Mouse (Mus musculus): Measurements from ENCODE around the gene S1pr1. TPM values are rescaled to one million over a fixed set of nuclear protein-coding genes. Genes with fewer than 3 reads are reported as not detected.

Gene S1pr1
- 29.1 and 30.2 TPM in 2 replicates for polyA plus RNA-seq (2014; fragmentation: Nextera tagmentation; extraction: Ambion mirVana)

- under 1% methylated on average over 51 of the region's 51 CpGs for WGBS
- no peaks in the 10 kb centered on the region for H3K9me3 ChIP-seq (ENCODE audit: control insufficient read depth, low read length)
- peak within 1 kb of the TSS; percentile 79 for H3K4me2 ChIP-seq (ENCODE audit: low read depth, low read length)
- H3K27me3 ChIP-seq (ENCODE audit: control insufficient read depth, insufficient read depth, low read length) = no peaks in the 10 kb centered on the region
- H3K4me1 ChIP-seq (ENCODE audit: control insufficient read depth, insufficient read depth, low read length) = no peaks in the 10 kb centered on the region
- H3K9ac ChIP-seq (replicated peaks; ENCODE audit: low read depth, low read length) = peak within 1 kb of the TSS; percentile 43
- peak within 1 kb of the TSS; percentile 69 for H3K27ac ChIP-seq (ENCODE audit: low read depth, low read length)
- peak within 1 kb of the TSS; percentile 47 for H3K4me3 ChIP-seq (ENCODE audit: low read depth, low read length)
- no peaks in the 10 kb centered on the region for H3K36me3 ChIP-seq (ENCODE audit: control insufficient read depth, insufficient read depth, low read length)
- ATAC-seq (ENCODE audit: low read depth) = peak; percentile 89
Observed at GRCm38 (mm10) chr3:115714671-115715651, at the start of gene S1pr1. Gene S1pr1, minus strand, starts transcription at chr3:115715072.

GRCm38 (mm10) chr3:115763292-115763691, 48.4 kb upstream of the S1pr1 start:
- no peak overlapping the region for H3K9ac ChIP-seq (replicated peaks; ENCODE audit: low read depth, low read length)
- H3K4me2 ChIP-seq (ENCODE audit: low read depth, low read length) = no peak overlapping the region
- H3K4me1 ChIP-seq (ENCODE audit: control insufficient read depth, insufficient read depth, low read length) = no peaks in the 10 kb centered on the region
- H3K9me3 ChIP-seq (ENCODE audit: control insufficient read depth, low read length) = no peaks in the 10 kb centered on the region
- no peaks in the 10 kb centered on the region for H3K27me3 ChIP-seq (ENCODE audit: control insufficient read depth, insufficient read depth, low read length)
- WGBS = 77% methylated on average over 6 of the region's 6 CpGs
- H3K4me3 ChIP-seq (ENCODE audit: low read depth, low read length) = no peak overlapping the region
- H3K27ac ChIP-seq (ENCODE audit: low read depth, low read length) = no peak overlapping the region
- no peaks in the 10 kb centered on the region for H3K36me3 ChIP-seq (ENCODE audit: control insufficient read depth, insufficient read depth, low read length)
- no peak; the same call in 1 of the 2 replicates for ATAC-seq (ENCODE audit: low read depth)

- Histone ChIP-seq H3K4me1 (ENCODE audit: control insufficient read depth, insufficient read depth, low read length) (no peaks in the 10 kb centered on the region), H3K27me3 (ENCODE audit: control insufficient read depth, insufficient read depth, low read length) (no peaks in the 10 kb centered on the region), H3K27ac (ENCODE audit: low read depth, low read length) (no peak overlapping the region), H3K36me3 (ENCODE audit: control insufficient read depth, insufficient read depth, low read length) (no peaks in the 10 kb centered on the region), H3K4me3 (ENCODE audit: low read depth, low read length) (no peak overlapping the region), H3K9me3 (ENCODE audit: control insufficient read depth, low read length) (no peaks in the 10 kb centered on the region), H3K4me2 (ENCODE audit: low read depth, low read length) (no peak overlapping the region), H3K9ac (replicated peaks; ENCODE audit: low read depth, low read length) (no peak overlapping the region)
- no peak for ATAC-seq (ENCODE audit: low read depth)
- 86% methylated on average over 7 of the region's 7 CpGs for WGBS
Observed at GRCm38 (mm10) chr3:115762841-115763240, 48.0 kb upstream of the S1pr1 start.

GRCm38 (mm10) chr3:115759659-115760058, 44.8 kb upstream of the S1pr1 start:
- 97% methylated on average over 4 of the region's 4 CpGs for WGBS
- no peak overlapping the region for H3K27ac ChIP-seq (ENCODE audit: low read depth, low read length)
- no peaks in the 10 kb centered on the region for H3K36me3 ChIP-seq (ENCODE audit: control insufficient read depth, insufficient read depth, low read length)
- no peak for ATAC-seq (ENCODE audit: low read depth)
- no peaks in the 10 kb centered on the region for H3K9me3 ChIP-seq (ENCODE audit: control insufficient read depth, low read length)
- H3K4me2 ChIP-seq (ENCODE audit: low read depth, low read length) = no peak overlapping the region
- H3K9ac ChIP-seq (replicated peaks; ENCODE audit: low read depth, low read length) = no peak overlapping the region
- H3K4me1 ChIP-seq (ENCODE audit: control insufficient read depth, insufficient read depth, low read length) = no peaks in the 10 kb centered on the region
- no peak overlapping the region for H3K4me3 ChIP-seq (ENCODE audit: low read depth, low read length)
- H3K27me3 ChIP-seq (ENCODE audit: control insufficient read depth, insufficient read depth, low read length) = no peaks in the 10 kb centered on the region

GRCm38 (mm10) chr3:115758455-115758912, 43.6 kb upstream of the S1pr1 start:
- ATAC-seq (ENCODE audit: low read depth) = no peak

GRCm38 (mm10) chr3:115754466-115754865, 39.6 kb upstream of the S1pr1 start:
- no peaks in the 10 kb centered on the region for H3K9me3 ChIP-seq (ENCODE audit: control insufficient read depth, low read length)
- no peak overlapping the region for H3K4me3 ChIP-seq (ENCODE audit: low read depth, low read length)
- H3K27ac ChIP-seq (ENCODE audit: low read depth, low read length) = no peak overlapping the region
- H3K36me3 ChIP-seq (ENCODE audit: control insufficient read depth, insufficient read depth, low read length) = no peaks in the 10 kb centered on the region
- no peak overlapping the region for H3K4me2 ChIP-seq (ENCODE audit: low read depth, low read length)
- H3K4me1 ChIP-seq (ENCODE audit: control insufficient read depth, insufficient read depth, low read length) = no peaks in the 10 kb centered on the region
- 66% methylated on average over 8 of the region's 8 CpGs for WGBS
- ATAC-seq (ENCODE audit: low read depth) = no peak
- no peaks in the 10 kb centered on the region for H3K27me3 ChIP-seq (ENCODE audit: control insufficient read depth, insufficient read depth, low read length)
- no peak overlapping the region for H3K9ac ChIP-seq (replicated peaks; ENCODE audit: low read depth, low read length)

More at GRCm38 (mm10) chr3:115758455-115758912, 43.6 kb upstream of the S1pr1 start:
- Histone ChIP-seq H3K4me2 (ENCODE audit: low read depth, low read length) (no peak overlapping the region), H3K27me3 (ENCODE audit: control insufficient read depth, insufficient read depth, low read length) (no peaks in the 10 kb centered on the region), H3K4me1 (ENCODE audit: control insufficient read depth, insufficient read depth, low read length) (no peaks in the 10 kb centered on the region), H3K9me3 (ENCODE audit: control insufficient read depth, low read length) (no peaks in the 10 kb centered on the region), H3K4me3 (ENCODE audit: low read depth, low read length) (no peak overlapping the region), H3K36me3 (ENCODE audit: control insufficient read depth, insufficient read depth, low read length) (no peaks in the 10 kb centered on the region), H3K27ac (ENCODE audit: low read depth, low read length) (no peak overlapping the region), H3K9ac (replicated peaks; ENCODE audit: low read depth, low read length) (no peak overlapping the region)
- 20% methylated on average over 9 of the region's 9 CpGs for WGBS

GRCm38 (mm10) chr3:115750369-115750768, 35.5 kb upstream of the S1pr1 start:
- Histone ChIP-seq H3K4me1 (ENCODE audit: control insufficient read depth, insufficient read depth, low read length) (no peaks in the 10 kb centered on the region), H3K27ac (ENCODE audit: low read depth, low read length) (no peak overlapping the region), H3K4me2 (ENCODE audit: low read depth, low read length) (no peak overlapping the region), H3K9ac (replicated peaks; ENCODE audit: low read depth, low read length) (no peak overlapping the region), H3K36me3 (ENCODE audit: control insufficient read depth, insufficient read depth, low read length) (no peaks in the 10 kb centered on the region), H3K4me3 (ENCODE audit: low read depth, low read length) (no peak overlapping the region), H3K9me3 (ENCODE audit: control insufficient read depth, low read length) (no peaks in the 10 kb centered on the region), H3K27me3 (ENCODE audit: control insufficient read depth, insufficient read depth, low read length) (no peaks in the 10 kb centered on the region)
- no peak for ATAC-seq (ENCODE audit: low read depth)
- WGBS = 97% methylated on average over 3 of the region's 3 CpGs

GRCm38 (mm10) chr3:115748289-115748989, 33.6 kb upstream of the S1pr1 start:
- H3K9me3 ChIP-seq (ENCODE audit: control insufficient read depth, low read length) = no peaks in the 10 kb centered on the region
- H3K9ac ChIP-seq (replicated peaks; ENCODE audit: low read depth, low read length) = no peak overlapping the region
- H3K27me3 ChIP-seq (ENCODE audit: control insufficient read depth, insufficient read depth, low read length) = no peaks in the 10 kb centered on the region
- no peak for ATAC-seq (ENCODE audit: low read depth)
- no peaks in the 10 kb centered on the region for H3K4me1 ChIP-seq (ENCODE audit: control insufficient read depth, insufficient read depth, low read length)
- no peak overlapping the region for H3K4me3 ChIP-seq (ENCODE audit: low read depth, low read length)
- H3K27ac ChIP-seq (ENCODE audit: low read depth, low read length) = no peak overlapping the region
- no peak overlapping the region for H3K4me2 ChIP-seq (ENCODE audit: low read depth, low read length)
- 94% methylated on average over 5 of the region's 5 CpGs for WGBS
- no peaks in the 10 kb centered on the region for H3K36me3 ChIP-seq (ENCODE audit: control insufficient read depth, insufficient read depth, low read length)

- H3K27me3 ChIP-seq (ENCODE audit: control insufficient read depth, insufficient read depth, low read length) = no peaks in the 10 kb centered on the region
Observed at GRCm38 (mm10) chr3:115746511-115746910, 31.6 kb upstream of the S1pr1 start.

More at GRCm38 (mm10) chr3:115746511-115746910, 31.6 kb upstream of the S1pr1 start:
- no peak overlapping the region for H3K4me2 ChIP-seq (ENCODE audit: low read depth, low read length)
- no peaks in the 10 kb centered on the region for H3K36me3 ChIP-seq (ENCODE audit: control insufficient read depth, insufficient read depth, low read length)
- no peak overlapping the region for H3K4me3 ChIP-seq (ENCODE audit: low read depth, low read length)
- no peaks in the 10 kb centered on the region for H3K4me1 ChIP-seq (ENCODE audit: control insufficient read depth, insufficient read depth, low read length)
- ATAC-seq (ENCODE audit: low read depth) = no peak
- WGBS = 94% methylated on average over 8 of the region's 8 CpGs
- H3K27ac ChIP-seq (ENCODE audit: low read depth, low read length) = no peak overlapping the region
- H3K9ac ChIP-seq (replicated peaks; ENCODE audit: low read depth, low read length) = no peak overlapping the region
- no peaks in the 10 kb centered on the region for H3K9me3 ChIP-seq (ENCODE audit: control insufficient read depth, low read length)

All from neural tube, embryonic 14.5 days (tissue).